Mouse (Mus musculus) bone marrow, adult 2 months (tissue): Measurements from ENCODE around the gene Pold1.

Source experiments
- CTCF ChIP-seq: fragments of 200-500 bp; IDR thresholded peaks from 2 replicates; pipeline ENCODE4 v1.5.1; 2011; ENCODE audit warnings: low read length, control low read depth; ENCODE audit not compliant: control insufficient read depth, insufficient read depth
- POLR2A ChIP-seq: fragments of 200-500 bp; IDR thresholded peaks from 2 replicates; pipeline ENCODE4 v1.6.1; 2011; ENCODE audit warnings: low read depth, mild to moderate bottlenecking, control low read depth, low read length, borderline replicate concordance; ENCODE audit not compliant: control insufficient read depth

GRCm38 (mm10) chr7:44532918-44533745, 15.5 kb downstream of the Pold1 start:
- TF ChIP-seq CTCF: no peak
- no peak for TF ChIP-seq POLR2A
